Mouse (Mus musculus) heart, embryonic 16.5 days (tissue): ENCODE data around the gene Pgam2. TPM values are rescaled to one million over a fixed set of nuclear protein-coding genes. Genes with fewer than 3 reads are reported as not detected.
A peak's percentile ranks its signal among the peaks of the same experiment; 100 is the strongest.

Experiments used
- ATAC-seq: fragments of 200-750 bp; cut with Nextera tagmentation; replicated peaks from 2 replicates; pipeline ENCODE4 v1.8.0; 2017; ENCODE audit warnings: moderate number of reproducible peaks; ENCODE audit not compliant: insufficient read depth, low FRiP score; ENCODE audit errors: extremely low read depth
- H3K27ac ChIP-seq: fragments of 300-500 bp; sonication (generic); 2 replicates; pipeline ENCODE4 v1.5.1; 2014; ENCODE audit warnings: mild to moderate bottlenecking, low read length, control low read depth, moderate library complexity
- H3K27me3 ChIP-seq: fragments of 300-500 bp; sonication (generic); 2 replicates; pipeline ENCODE4 v1.6.1; 2014; ENCODE audit warnings: low read length, mixed read lengths; ENCODE audit not compliant: control insufficient read depth, insufficient read depth
- H3K36me3 ChIP-seq: fragments of 300-500 bp; sonication (generic); 2 replicates; pipeline ENCODE4 v1.6.1; 2014; ENCODE audit not compliant: control insufficient read depth, insufficient read depth
- H3K4me1 ChIP-seq: fragments of 300-500 bp; sonication (generic); 2 replicates; pipeline ENCODE4 v1.6.1; 2014; ENCODE audit warnings: low read length, mixed read lengths; ENCODE audit not compliant: control insufficient read depth, insufficient read depth
- H3K4me2 ChIP-seq: fragments of 300-500 bp; sonication (generic); 2 replicates; pipeline ENCODE4 v1.6.1; 2014; ENCODE audit warnings: low read depth, mild to moderate bottlenecking, control low read depth, low read length
- H3K4me3 ChIP-seq: fragments of 300-500 bp; sonication (generic); 2 replicates; pipeline ENCODE4 v1.5.1; 2014; ENCODE audit warnings: mild to moderate bottlenecking, control low read depth, low read length
- H3K9ac ChIP-seq: fragments of 300-500 bp; sonication (generic); 2 replicates; pipeline ENCODE4 v1.6.1; 2014; ENCODE audit warnings: low read length, control low read depth
- H3K9me3 ChIP-seq: fragments of 300-500 bp; sonication (generic); replicated peaks from 2 replicates; pipeline ENCODE4 v1.6.1; 2016; ENCODE audit warnings: low read length; ENCODE audit not compliant: control insufficient read depth
- WGBS: fragments of 180-500 bp; shearing (Covaris S2); extraction: QIAGEN DNeasy Blood & Tissue Kit; methylation state at CpG from one replicate; pipeline ENCODE4 v1.1.7; 2014; 5-methylcytosine and 5-hydroxymethylcytosine counted together
- polyA plus RNA-seq: library from polyadenylated mRNA; unstranded; fragments of >200 nt; fragmentation: Nextera tagmentation; extraction: Ambion mirVana; gene quantifications from 2 replicates; pipeline ENCODE4 v1.2.1, GENCODE M21; 2015

Pgam2 gene
- 1,049 and 1,143 TPM in 2 replicates for polyA plus RNA-seq

DNA sequence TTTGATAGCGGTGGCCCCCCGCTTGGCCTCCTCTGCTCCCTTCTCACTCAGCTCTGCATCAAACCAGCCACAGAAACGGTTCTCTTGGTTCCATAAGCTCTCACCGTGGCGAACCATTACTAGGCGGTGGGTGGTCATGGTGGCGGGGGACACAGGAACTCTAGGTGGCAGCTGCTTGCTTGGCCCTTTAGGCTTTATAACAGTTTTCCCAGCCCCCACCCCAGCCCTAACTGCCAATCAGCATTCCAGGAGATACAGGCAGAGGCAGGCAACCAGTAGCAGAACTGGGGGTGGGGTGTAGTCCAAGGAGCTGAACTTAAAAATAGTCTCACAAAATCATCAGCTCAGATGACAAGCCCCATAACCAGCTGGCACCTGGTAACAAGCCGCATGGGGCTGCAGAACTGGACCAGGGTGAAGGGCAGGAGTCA is at the start of gene Pgam2:
Gene Pgam2 (minus strand): TSS at position 183 of the 431 bp plus-strand sequence.
- peak; percentile 86 for ATAC-seq
- no peaks in the 10 kb centered on the region for H3K27me3 ChIP-seq
- H3K4me3 ChIP-seq = peak within 1 kb of the TSS; percentile 70
- H3K9ac ChIP-seq = peak within 1 kb of the TSS; percentile 76
- peaks cover 21% of the 10 kb centered on the region for H3K4me1 ChIP-seq
- no peaks in the 10 kb centered on the region for H3K9me3 ChIP-seq
- H3K4me2 ChIP-seq = peak within 1 kb of the TSS; percentile 55
- 21% methylated on average over 8 of the region's 8 CpGs for WGBS
- H3K36me3 ChIP-seq = peaks cover 15% of the 10 kb centered on the region; the same call in 1 of the 2 replicates
- peak within 1 kb of the TSS; percentile 91 for H3K27ac ChIP-seq

GRCm38 (mm10) chr11:5852314-5852713 is 48.8 kb upstream of the Pgam2 start:
- no peak; the same call in 1 of the 2 replicates for ATAC-seq
- Histone ChIP-seq H3K27ac (no peak overlapping the region), H3K27me3 (no peaks in the 10 kb centered on the region), H3K36me3 (no peaks in the 10 kb centered on the region), H3K4me1 (peaks cover 31% of the 10 kb centered on the region), H3K9me3 (no peaks in the 10 kb centered on the region), H3K4me2 (no peak overlapping the region), H3K9ac (no peak overlapping the region), H3K4me3 (no peak overlapping the region)
- WGBS = 29% methylated on average over 1 of the region's 1 CpGs

DNA sequence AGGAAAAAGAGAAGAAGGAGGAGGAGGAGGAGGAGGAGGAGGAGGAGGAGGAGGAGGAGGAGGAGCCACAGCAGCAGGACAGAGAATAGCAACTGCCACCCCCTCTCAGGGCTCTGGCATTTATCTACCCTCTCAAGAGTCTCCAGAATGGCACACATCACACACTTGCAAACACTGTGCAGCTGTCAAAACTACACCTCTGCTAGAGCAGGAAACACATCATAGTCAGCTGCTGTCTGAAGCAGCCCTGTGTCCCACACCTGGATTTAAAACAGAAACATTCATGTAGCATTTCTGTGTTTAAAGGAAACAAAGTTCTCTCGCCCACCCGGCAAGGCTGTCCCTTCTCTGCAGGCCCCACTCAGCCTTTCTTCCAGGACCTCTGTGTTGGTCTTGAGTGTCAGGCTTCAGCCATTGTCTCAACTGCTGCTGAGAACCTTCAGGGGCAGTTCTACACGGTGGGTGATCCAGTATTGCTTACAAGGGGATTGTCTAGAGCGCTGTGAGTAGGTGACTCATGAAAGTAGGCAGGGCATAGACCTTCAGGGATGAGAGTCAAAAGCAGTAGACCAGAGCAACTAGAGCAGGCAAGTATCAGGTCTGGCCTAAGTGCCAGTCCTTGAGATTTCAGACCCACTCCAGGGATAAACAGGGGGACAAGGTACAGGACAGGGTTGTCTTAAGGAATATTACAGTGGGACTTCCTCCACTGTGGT is 47.6 kb upstream of the Pgam2 start:
- Histone ChIP-seq H3K9ac (no peak overlapping the region), H3K4me3 (no peak overlapping the region), H3K4me1 (peaks cover 34% of the 10 kb centered on the region), H3K27ac (peak overlapping the region; percentile 17; the same call in 1 of the 2 replicates), H3K36me3 (no peaks in the 10 kb centered on the region), H3K9me3 (0 out of 2 replicates have a peak, but pooled peaks cover 3% of the 10 kb centered on the region), H3K4me2 (no peak overlapping the region), H3K27me3 (no peaks in the 10 kb centered on the region)
- 39% methylated on average over 4 of the region's 4 CpGs for WGBS
- 0 out of 2 replicates have a peak, but pooled peaks have one; percentile 26 for ATAC-seq

DNA sequence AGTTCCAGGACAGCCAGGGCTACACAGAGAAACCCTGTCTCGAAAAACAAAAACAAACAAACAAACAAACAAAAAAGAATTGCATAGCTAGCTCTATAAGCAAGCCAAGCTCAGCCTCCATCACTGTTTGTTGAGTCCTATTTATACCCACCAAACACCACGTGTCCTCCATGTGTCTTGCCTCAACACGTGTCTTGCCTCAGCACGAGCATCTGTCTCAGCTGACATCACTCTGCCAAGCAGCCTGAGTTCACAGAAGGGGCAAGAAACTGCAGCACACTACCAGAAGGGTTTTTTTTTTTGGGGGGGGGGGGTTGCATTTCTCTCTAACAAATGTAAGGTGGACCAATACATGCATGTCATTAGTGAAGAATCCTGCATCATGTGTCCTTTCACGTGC is 46.9 kb upstream of the Pgam2 start:
- no peak overlapping the region for H3K4me2 ChIP-seq
- 0 out of 2 replicates have a peak, but pooled peaks cover 3% of the 10 kb centered on the region for H3K9me3 ChIP-seq
- H3K9ac ChIP-seq = no peak overlapping the region
- peaks cover 28% of the 10 kb centered on the region for H3K4me1 ChIP-seq
- WGBS = 39% methylated on average over 5 of the region's 5 CpGs
- no peak for ATAC-seq
- H3K4me3 ChIP-seq = no peak overlapping the region
- no peaks in the 10 kb centered on the region for H3K27me3 ChIP-seq
- H3K27ac ChIP-seq = no peak overlapping the region
- no peaks in the 10 kb centered on the region for H3K36me3 ChIP-seq

- Histone ChIP-seq H3K9ac (no peak overlapping the region), H3K4me3 (no peak overlapping the region), H3K4me2 (no peak overlapping the region), H3K36me3 (no peaks in the 10 kb centered on the region), H3K4me1 (peaks cover 27% of the 10 kb centered on the region), H3K27me3 (no peaks in the 10 kb centered on the region), H3K27ac (no peak overlapping the region), H3K9me3 (0 out of 2 replicates have a peak, but pooled peaks cover 3% of the 10 kb centered on the region)
- ATAC-seq = no peak
- 58% methylated on average over 2 of the region's 2 CpGs for WGBS
Measured at GRCm38 (mm10) chr11:5849316-5849715, 45.8 kb upstream of the Pgam2 start.

DNA sequence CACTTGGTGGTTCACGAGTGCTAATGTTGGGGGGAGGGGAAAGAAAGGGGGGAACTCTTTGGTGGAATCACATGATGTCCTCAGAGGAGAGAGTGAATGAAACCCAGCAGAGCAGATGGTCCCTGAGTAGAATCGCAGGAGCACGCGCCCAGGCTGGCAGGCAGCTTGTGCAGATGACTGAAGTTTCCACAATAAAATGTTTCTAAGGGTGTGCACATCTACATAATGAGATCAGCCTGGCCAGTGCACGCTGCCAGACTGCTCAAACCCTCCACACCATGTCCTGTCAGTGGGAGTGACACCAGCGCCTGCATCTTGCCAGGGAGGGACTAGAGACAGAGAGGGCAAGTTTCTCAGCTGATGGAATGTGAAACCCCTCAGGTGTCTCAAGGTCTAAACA is 45.2 kb upstream of the Pgam2 start:
- H3K4me1 ChIP-seq = peaks cover 27% of the 10 kb centered on the region
- H3K27ac ChIP-seq = no peak overlapping the region
- 44% methylated on average over 6 of the region's 6 CpGs for WGBS
- H3K4me3 ChIP-seq = no peak overlapping the region
- H3K27me3 ChIP-seq = no peaks in the 10 kb centered on the region
- no peak overlapping the region for H3K4me2 ChIP-seq
- ATAC-seq = no peak; the same call in 1 of the 2 replicates
- 0 out of 2 replicates have a peak, but pooled peaks cover 3% of the 10 kb centered on the region for H3K9me3 ChIP-seq
- no peaks in the 10 kb centered on the region for H3K36me3 ChIP-seq
- H3K9ac ChIP-seq = no peak overlapping the region

- 36% methylated on average over 7 of the region's 7 CpGs for WGBS
- Histone ChIP-seq H3K4me3 (no peak overlapping the region), H3K27me3 (no peaks in the 10 kb centered on the region), H3K9me3 (peaks cover 3% of the 10 kb centered on the region; the same call in 1 of the 2 replicates), H3K9ac (no peak overlapping the region), H3K4me1 (peaks cover 24% of the 10 kb centered on the region), H3K4me2 (no peak overlapping the region), H3K36me3 (no peaks in the 10 kb centered on the region), H3K27ac (peak overlapping the region; percentile 63)
- ATAC-seq = peak; percentile 50; the same call in 1 of the 2 replicates
Measured at GRCm38 (mm10) chr11:5846639-5847345, 43.3 kb upstream of the Pgam2 start.

- Histone ChIP-seq H3K27ac (no peak overlapping the region), H3K4me1 (peaks cover 8% of the 10 kb centered on the region), H3K4me2 (no peak overlapping the region), H3K9ac (no peak overlapping the region), H3K9me3 (peaks cover 6% of the 10 kb centered on the region; the same call in 1 of the 2 replicates), H3K27me3 (no peaks in the 10 kb centered on the region), H3K4me3 (no peak overlapping the region), H3K36me3 (no peaks in the 10 kb centered on the region)
- ATAC-seq = no peak
- 75% methylated on average over 3 of the region's 3 CpGs for WGBS
Measured at GRCm38 (mm10) chr11:5843131-5843530, 39.6 kb upstream of the Pgam2 start.

GRCm38 (mm10) chr11:5841751-5842150 is 38.2 kb upstream of the Pgam2 start:
- no peak overlapping the region for H3K27ac ChIP-seq
- H3K36me3 ChIP-seq = no peaks in the 10 kb centered on the region
- H3K9ac ChIP-seq = no peak overlapping the region
- no peak overlapping the region for H3K4me2 ChIP-seq
- H3K9me3 ChIP-seq = peaks cover 2% of the 10 kb centered on the region; the same call in 1 of the 2 replicates
- H3K4me3 ChIP-seq = no peak overlapping the region
- WGBS = 93% methylated on average over 2 of the region's 2 CpGs
- no peak for ATAC-seq
- H3K4me1 ChIP-seq = peaks cover 5% of the 10 kb centered on the region
- no peaks in the 10 kb centered on the region for H3K27me3 ChIP-seq
